Mouse (Mus musculus): ENCODE measurements around the gene Foxred2. TPM values are rescaled to one million over a fixed set of nuclear protein-coding genes. Genes with fewer than 3 reads are reported as not detected.

Foxred2 gene
- polyA plus RNA-seq, 1 experiment, result 14.4 TPM

- peaks cover 1% of the 10 kb centered on the region; the same call in 1 of the 2 replicates for H3K4me1 ChIP-seq (ENCODE audit: control insufficient read depth, insufficient read depth, low read length)
- no peak for TF ChIP-seq CTCF (IDR thresholded peaks at IDR 0.05; ENCODE audit: extremely low read depth, insufficient read depth, low read length)
- TF ChIP-seq POLR2A (IDR thresholded peaks at IDR 0.05; ENCODE audit: extremely low read depth, insufficient read depth, low read length), result no peak
- H3K4me3 ChIP-seq (ENCODE audit: insufficient read depth, low read length), result no peak overlapping the region
- no peak overlapping the region for H3K27ac ChIP-seq (ENCODE audit: insufficient read depth, low read length)
Measured at GRCm38 (mm10) chr15:77925195-77925594, 31.3 kb downstream of the Foxred2 start.

DNA sequence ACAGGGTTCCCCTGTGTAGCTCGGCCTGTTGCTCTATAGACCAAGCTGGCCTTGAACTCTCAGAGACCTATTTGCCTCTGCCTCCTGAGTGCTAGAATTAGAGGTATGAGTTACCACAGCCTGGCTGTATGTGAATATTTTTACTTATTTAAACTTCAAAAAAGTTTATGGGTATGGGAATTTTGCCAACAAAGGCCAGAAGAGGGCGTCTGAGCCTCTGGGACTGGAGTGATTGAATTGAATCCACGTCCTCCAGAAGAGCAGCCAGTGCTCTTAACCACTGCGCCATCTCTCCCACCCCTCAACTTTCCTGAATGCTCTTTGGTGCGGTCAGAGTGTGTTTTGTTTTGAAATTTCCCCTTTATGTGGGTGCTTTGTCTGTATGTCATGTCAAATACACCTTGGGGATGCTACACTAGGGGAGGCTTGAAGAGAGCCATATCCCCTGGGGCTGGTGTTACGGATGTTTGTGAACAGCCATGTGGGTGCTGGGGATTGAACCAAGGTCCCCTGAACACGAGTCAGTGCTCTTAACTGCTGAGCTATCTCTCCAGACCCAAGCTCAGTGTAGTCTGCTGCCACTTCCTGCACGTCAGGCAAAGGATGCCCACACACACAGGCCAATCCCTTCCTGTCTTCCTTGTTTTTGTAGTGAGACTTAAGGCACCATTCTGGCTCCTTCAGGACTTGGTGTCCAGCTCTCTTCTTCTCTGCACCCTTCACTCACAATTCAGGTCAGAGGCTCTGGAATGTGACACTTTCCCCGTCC is 33.1 kb downstream of the Foxred2 start:
- no peak overlapping the region for H3K27ac ChIP-seq (ENCODE audit: insufficient read depth, low read length)

GRCm38 (mm10) chr15:77922710-77923109 is 33.8 kb downstream of the Foxred2 start:
- Histone ChIP-seq H3K4me1 (ENCODE audit: control insufficient read depth, insufficient read depth, low read length) (no peaks in the 10 kb centered on the region), H3K27ac (ENCODE audit: insufficient read depth, low read length) (0 out of 2 replicates have a peak overlapping the region, but pooled peaks have one; percentile 25), H3K4me3 (ENCODE audit: insufficient read depth, low read length) (no peak overlapping the region)
- TF ChIP-seq POLR2A (IDR thresholded peaks at IDR 0.05; ENCODE audit: extremely low read depth, insufficient read depth, low read length) (no peak), CTCF (IDR thresholded peaks at IDR 0.05; ENCODE audit: extremely low read depth, insufficient read depth, low read length) (no peak)

More for the DNA sequence above, 33.1 kb downstream of the Foxred2 start:
- Histone ChIP-seq H3K4me3 (ENCODE audit: insufficient read depth, low read length) (no peak overlapping the region), H3K4me1 (ENCODE audit: control insufficient read depth, insufficient read depth, low read length) (no peaks in the 10 kb centered on the region; the same call in 1 of the 2 replicates)
- TF ChIP-seq CTCF (IDR thresholded peaks at IDR 0.05; ENCODE audit: extremely low read depth, insufficient read depth, low read length), result no peak
- no peak for TF ChIP-seq POLR2A (IDR thresholded peaks at IDR 0.05; ENCODE audit: extremely low read depth, insufficient read depth, low read length)

- TF ChIP-seq POLR2A (IDR thresholded peaks at IDR 0.05; ENCODE audit: extremely low read depth, insufficient read depth, low read length) (no peak), CTCF (IDR thresholded peaks at IDR 0.05; ENCODE audit: extremely low read depth, insufficient read depth, low read length) (no peak)
- Histone ChIP-seq H3K4me1 (ENCODE audit: control insufficient read depth, insufficient read depth, low read length) (no peaks in the 10 kb centered on the region), H3K27ac (ENCODE audit: insufficient read depth, low read length) (0 out of 2 replicates have a peak overlapping the region, but pooled peaks have one; percentile 30), H3K4me3 (ENCODE audit: insufficient read depth, low read length) (no peak overlapping the region)
Measured at GRCm38 (mm10) chr15:77921636-77922035, 34.9 kb downstream of the Foxred2 start.

DNA sequence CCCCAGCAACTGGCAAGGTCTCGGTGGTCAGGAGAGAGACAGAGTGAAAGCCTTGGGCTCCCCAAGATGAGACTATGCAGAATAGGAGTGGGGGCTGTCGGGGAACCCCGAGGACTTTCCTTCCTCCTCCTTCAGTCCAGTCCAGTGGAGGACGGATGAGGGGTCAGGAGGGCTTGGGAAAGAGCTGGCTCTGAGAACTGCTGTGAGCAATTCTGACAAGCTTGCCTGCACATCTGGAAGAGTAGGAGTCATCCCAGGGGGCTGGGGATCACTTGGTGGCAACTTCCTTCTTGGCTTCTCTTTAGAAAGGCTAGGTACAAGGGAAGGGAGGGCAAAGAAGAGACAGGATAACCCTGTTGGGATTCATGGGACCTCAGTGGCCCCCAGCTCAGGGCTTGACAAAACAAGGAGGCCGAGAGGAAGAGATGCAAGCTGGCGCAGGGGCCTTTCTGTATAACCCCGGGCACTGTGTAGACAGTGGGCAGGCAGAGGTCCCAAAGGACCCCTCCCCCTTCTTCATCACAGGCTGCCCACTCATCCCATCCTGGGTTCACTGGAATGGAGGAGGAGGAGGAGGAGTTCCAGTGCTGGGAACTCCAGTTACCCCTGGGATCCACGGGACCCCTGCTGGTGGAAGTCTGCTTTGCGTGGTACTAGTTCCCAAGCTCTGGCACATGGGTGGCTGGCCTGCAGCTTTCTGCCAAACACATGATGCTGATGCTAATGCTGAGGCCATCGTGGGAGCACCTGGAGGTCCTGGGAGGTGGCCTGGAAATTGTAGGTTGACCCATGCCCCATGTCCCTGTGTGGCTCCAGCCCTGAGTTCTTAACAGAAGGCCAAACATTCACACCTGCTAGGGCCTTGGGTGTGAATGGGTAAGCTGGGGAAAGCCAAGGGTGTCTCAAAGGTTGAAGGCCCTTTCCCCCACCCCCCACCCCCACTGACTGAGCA is 35.7 kb downstream of the Foxred2 start:
- TF ChIP-seq POLR2A (IDR thresholded peaks at IDR 0.05; ENCODE audit: extremely low read depth, insufficient read depth, low read length) (no peak), CTCF (IDR thresholded peaks at IDR 0.05; ENCODE audit: extremely low read depth, insufficient read depth, low read length) (peak; percentile 4; the same call in 1 of the 2 replicates)
- Histone ChIP-seq H3K4me3 (ENCODE audit: insufficient read depth, low read length) (no peak overlapping the region), H3K27ac (ENCODE audit: insufficient read depth, low read length) (no peak overlapping the region)

DNA sequence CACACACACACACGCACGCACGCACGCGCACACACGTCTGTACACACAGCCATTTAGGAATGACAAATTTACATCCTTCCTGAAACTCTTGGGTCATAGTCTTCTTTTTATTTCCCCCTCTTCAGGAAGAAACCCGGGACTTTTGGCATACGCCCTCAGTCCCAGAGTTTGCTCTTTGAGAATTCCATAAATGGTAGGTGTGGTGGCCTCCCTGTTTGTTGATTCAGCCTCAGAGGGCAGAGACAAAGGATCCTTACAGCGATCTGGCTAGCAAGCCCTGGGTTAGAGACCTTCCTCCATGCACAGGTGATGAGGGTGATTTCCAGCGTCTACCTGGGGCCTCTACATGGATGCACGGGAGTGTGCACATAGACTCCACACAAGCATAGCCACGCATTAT is 37.1 kb downstream of the Foxred2 start:
- TF ChIP-seq POLR2A (IDR thresholded peaks at IDR 0.05; ENCODE audit: extremely low read depth, insufficient read depth, low read length) (no peak), CTCF (IDR thresholded peaks at IDR 0.05; ENCODE audit: extremely low read depth, insufficient read depth, low read length) (no peak)
- no peaks in the 10 kb centered on the region for H3K4me1 ChIP-seq (ENCODE audit: control insufficient read depth, insufficient read depth, low read length)
- H3K4me3 ChIP-seq (ENCODE audit: insufficient read depth, low read length), result no peak overlapping the region
- no peak overlapping the region for H3K27ac ChIP-seq (ENCODE audit: insufficient read depth, low read length)

More for the DNA sequence above, 35.7 kb downstream of the Foxred2 start:
- no peaks in the 10 kb centered on the region for H3K4me1 ChIP-seq (ENCODE audit: control insufficient read depth, insufficient read depth, low read length)

DNA sequence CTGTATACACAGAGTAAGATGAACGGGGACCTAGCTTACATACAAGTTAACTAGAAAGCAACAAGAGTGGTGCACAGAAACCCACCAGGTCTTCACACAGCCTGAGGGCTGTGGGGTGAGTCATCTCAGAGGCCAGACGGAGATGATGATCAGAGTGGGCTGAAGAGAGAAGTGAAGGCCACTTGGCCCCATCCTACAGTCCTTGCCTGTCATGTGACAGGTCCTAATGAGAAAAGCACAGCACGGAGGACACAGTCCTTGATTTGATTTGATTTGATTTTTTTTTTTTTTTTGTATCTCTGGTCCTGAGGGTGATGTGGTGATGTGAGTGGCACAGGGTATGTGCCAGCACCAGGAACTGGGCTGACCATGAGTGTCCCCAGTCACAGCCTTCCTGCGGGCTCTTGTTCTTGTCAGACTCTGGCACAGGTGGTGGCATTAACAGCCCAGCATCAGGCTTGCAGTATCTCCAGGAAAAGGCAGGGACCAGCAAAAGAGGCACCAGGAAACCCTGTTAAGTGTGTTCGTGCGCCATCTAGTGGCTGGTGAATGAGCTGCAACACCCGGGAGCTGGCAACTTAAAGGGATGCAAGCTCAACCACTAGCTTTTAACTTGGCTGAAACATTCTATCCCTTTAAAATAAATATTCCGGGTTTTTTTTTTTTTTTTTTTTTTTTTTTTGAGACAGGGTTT is 39.5 kb downstream of the Foxred2 start:
- peak; percentile 91 for TF ChIP-seq CTCF (IDR thresholded peaks at IDR 0.05; ENCODE audit: extremely low read depth, insufficient read depth, low read length)
- TF ChIP-seq POLR2A (IDR thresholded peaks at IDR 0.05; ENCODE audit: extremely low read depth, insufficient read depth, low read length), result no peak
- no peak overlapping the region for H3K27ac ChIP-seq (ENCODE audit: insufficient read depth, low read length)
- H3K4me3 ChIP-seq (ENCODE audit: insufficient read depth, low read length), result no peak overlapping the region
- no peaks in the 10 kb centered on the region for H3K4me1 ChIP-seq (ENCODE audit: control insufficient read depth, insufficient read depth, low read length)

GRCm38 (mm10) chr15:77915287-77915686 is 41.2 kb downstream of the Foxred2 start:
- Histone ChIP-seq H3K4me3 (ENCODE audit: insufficient read depth, low read length) (no peak overlapping the region), H3K27ac (ENCODE audit: insufficient read depth, low read length) (no peak overlapping the region), H3K4me1 (ENCODE audit: control insufficient read depth, insufficient read depth, low read length) (no peaks in the 10 kb centered on the region)
- no peak for TF ChIP-seq CTCF (IDR thresholded peaks at IDR 0.05; ENCODE audit: extremely low read depth, insufficient read depth, low read length)
- TF ChIP-seq POLR2A (IDR thresholded peaks at IDR 0.05; ENCODE audit: extremely low read depth, insufficient read depth, low read length), result no peak

GRCm38 (mm10) chr15:77914507-77914906 is 42.0 kb downstream of the Foxred2 start:
- no peaks in the 10 kb centered on the region for H3K4me1 ChIP-seq (ENCODE audit: control insufficient read depth, insufficient read depth, low read length)
- H3K27ac ChIP-seq (ENCODE audit: insufficient read depth, low read length), result no peak overlapping the region
- TF ChIP-seq CTCF (IDR thresholded peaks at IDR 0.05; ENCODE audit: extremely low read depth, insufficient read depth, low read length) (no peak), POLR2A (IDR thresholded peaks at IDR 0.05; ENCODE audit: extremely low read depth, insufficient read depth, low read length) (no peak)
- no peak overlapping the region for H3K4me3 ChIP-seq (ENCODE audit: insufficient read depth, low read length)
